Mouse (Mus musculus): ENCODE results near the gene Polr1a.
A peak's percentile ranks its signal among the peaks of the same experiment; 100 is the strongest.

The Polr1a gene

GRCm38 (mm10) chr6:71949721-71950120, 40.9 kb downstream of the Polr1a start:
- no peak for DNase-seq (ENCODE audit: low spot score in 2 of 2)

- DNase-seq (ENCODE audit: low spot score in 2 of 2), result no peak
These were observed 41.7 kb downstream of the Polr1a start for GRCm38 (mm10) chr6:71950592-71950991.

- DNase-seq (ENCODE audit: low spot score in 2 of 2), result no peak
These were observed 42.3 kb downstream of the Polr1a start for GRCm38 (mm10) chr6:71951192-71951591.

GRCm38 (mm10) chr6:71962119-71962518, 53.3 kb downstream of the Polr1a start:
- no peak for DNase-seq (ENCODE audit: low spot score in 2 of 2)

GRCm38 (mm10) chr6:71962706-71963105, 53.9 kb downstream of the Polr1a start:
- no peak for DNase-seq (ENCODE audit: low spot score in 2 of 2)

- DNase-seq (ENCODE audit: low spot score in 2 of 2), result no peak
These were observed 54.7 kb downstream of the Polr1a start for GRCm38 (mm10) chr6:71963561-71963960.

GRCm38 (mm10) chr6:71966683-71967303, 57.9 kb downstream of the Polr1a start:
- no peak for DNase-seq (ENCODE audit: low spot score in 2 of 2)

- no peak for DNase-seq (ENCODE audit: low spot score in 2 of 2)
These were observed 59.0 kb downstream of the Polr1a start for GRCm38 (mm10) chr6:71967847-71968246.

- no peak for DNase-seq (ENCODE audit: low spot score in 2 of 2)
These were observed 60.6 kb downstream of the Polr1a start for GRCm38 (mm10) chr6:71969459-71969858.

- DNase-seq (ENCODE audit: low spot score in 2 of 2), result no peak
These were observed 61.3 kb downstream of the Polr1a start for GRCm38 (mm10) chr6:71970154-71970553.

GRCm38 (mm10) chr6:71976592-71976991, 67.7 kb downstream of the Polr1a start:
- no peak for DNase-seq (ENCODE audit: low spot score in 2 of 2)

- no peak for DNase-seq (ENCODE audit: low spot score in 2 of 2)
These were observed 71.3 kb downstream of the Polr1a start for GRCm38 (mm10) chr6:71980165-71980564.

GRCm38 (mm10) chr6:71980587-71980986, 71.7 kb downstream of the Polr1a start:
- DNase-seq (ENCODE audit: low spot score in 2 of 2), result no peak

- DNase-seq (ENCODE audit: low spot score in 2 of 2), result peak in 1 of 2 experiments; percentile 49
These were observed 72.6 kb downstream of the Polr1a start for GRCm38 (mm10) chr6:71981450-71981849.

- DNase-seq (ENCODE audit: low spot score in 2 of 2), result no peak
These were observed 77.1 kb downstream of the Polr1a start for GRCm38 (mm10) chr6:71985984-71986383.

- no peak for DNase-seq (ENCODE audit: low spot score in 2 of 2)
These were observed 78.8 kb downstream of the Polr1a start for GRCm38 (mm10) chr6:71987546-71988248.

- DNase-seq (ENCODE audit: low spot score in 2 of 2), result no peak
These were observed 80.9 kb downstream of the Polr1a start for GRCm38 (mm10) chr6:71989647-71990351.

GRCm38 (mm10) chr6:71990371-71990837, 81.6 kb downstream of the Polr1a start:
- no peak for DNase-seq (ENCODE audit: low spot score in 2 of 2)

GRCm38 (mm10) chr6:71991190-71991932, 82.5 kb downstream of the Polr1a start:
- DNase-seq (ENCODE audit: low spot score in 2 of 2), result no peak

- no peak for DNase-seq (ENCODE audit: low spot score in 2 of 2)
These were observed 83.1 kb downstream of the Polr1a start for GRCm38 (mm10) chr6:71991933-71992325.

GRCm38 (mm10) chr6:71994004-71994403, 85.2 kb downstream of the Polr1a start:
- DNase-seq (ENCODE audit: low spot score in 2 of 2), result no peak

GRCm38 (mm10) chr6:71995081-71995480, 86.2 kb downstream of the Polr1a start:
- DNase-seq (ENCODE audit: low spot score in 2 of 2), result no peak

Measured in frontal cortex, postnatal 14 days (tissue).